Mouse (Mus musculus): ENCODE measurements at regions not wholly inside any gene's neighbourhood (a gene's known extent, or its start where the extent isn't known, plus 50 kb on each side); places are given as distances from the start of the nearest gene placed in this dataset.

- TF ChIP-seq POU5F1 (IDR thresholded peaks at IDR 0.05; ENCODE audit: borderline replicate concordance, low read length): no peak
- no peak for TF ChIP-seq CTCF (conservative IDR thresholded peaks at IDR 0.05; ENCODE audit: low read length)
- TF ChIP-seq NANOG (IDR thresholded peaks at IDR 0.05; ENCODE audit: borderline replicate concordance, low read length): 0 out of 2 replicates have a peak, but pooled peaks have one; percentile 23
Observed at GRCm38 (mm10) chr5:119374861-119375260, 295.6 kb upstream of the Tbx3 start.
